Mouse (Mus musculus): ENCODE measurements around the gene Nanp. TPM values are rescaled to one million over a fixed set of nuclear protein-coding genes. Genes with fewer than 3 reads are reported as not detected.

Nanp gene
- 12.7 and 14.0 TPM in 2 replicates for polyA plus RNA-seq (2012; rRNA removed)

- DNase-seq (ENCODE audit: low read depth): peak; percentile 97
- TF ChIP-seq POLR2A (IDR thresholded peaks at IDR 0.05; ENCODE audit: borderline replicate concordance, extremely low read depth, insufficient read depth, insufficient read length, poor library complexity, severe bottlenecking): peak; percentile 42; the same call in 1 of the 2 replicates
- no peak for TF ChIP-seq CTCF (IDR thresholded peaks at IDR 0.05; ENCODE audit: borderline replicate concordance, extremely low read depth, insufficient read depth, insufficient read length)
Measured at GRCm38 (mm10) chr2:151039232-151039695, at the start of gene Nanp, which contains the start of gene Ninl. Gene Nanp (minus strand): TSS chr2:151039398. Gene Ninl (minus strand): TSS chr2:151039382.

- TF ChIP-seq POLR2A (IDR thresholded peaks at IDR 0.05; ENCODE audit: borderline replicate concordance, extremely low read depth, insufficient read depth, insufficient read length, poor library complexity, severe bottlenecking) (no peak), CTCF (IDR thresholded peaks at IDR 0.05; ENCODE audit: borderline replicate concordance, extremely low read depth, insufficient read depth, insufficient read length) (no peak)
- DNase-seq (ENCODE audit: low read depth): no peak
Measured at GRCm38 (mm10) chr2:151056637-151057036, 17.4 kb upstream of the Nanp start.

GRCm38 (mm10) chr2:151040411-151040810, 1.2 kb upstream of the Nanp start:
- no peak for DNase-seq (ENCODE audit: low read depth)
- TF ChIP-seq POLR2A (IDR thresholded peaks at IDR 0.05; ENCODE audit: borderline replicate concordance, extremely low read depth, insufficient read depth, insufficient read length, poor library complexity, severe bottlenecking) (no peak), CTCF (IDR thresholded peaks at IDR 0.05; ENCODE audit: borderline replicate concordance, extremely low read depth, insufficient read depth, insufficient read length) (no peak)

DNA sequence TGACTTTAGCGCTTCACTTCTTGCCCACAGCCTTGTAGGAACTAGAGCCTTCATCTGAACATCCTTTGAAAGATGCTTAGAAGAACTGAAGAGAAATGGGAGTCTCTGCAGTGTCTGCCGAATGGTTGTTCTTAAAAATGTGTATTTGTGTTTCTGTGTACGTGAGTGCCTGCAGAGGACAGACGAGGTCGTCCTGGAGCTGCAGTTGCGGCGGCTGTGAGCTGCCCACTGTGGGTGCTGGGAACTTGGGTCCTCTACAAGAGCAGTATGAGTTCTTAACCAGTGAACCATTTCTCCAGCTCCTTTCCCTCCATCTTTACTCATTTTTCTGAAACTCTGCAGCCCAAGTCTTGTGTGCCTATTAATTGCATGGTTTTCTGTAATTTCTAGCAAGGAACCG, 528 bp upstream of the Nanp start:
- DNase-seq (ENCODE audit: low read depth): no peak
- TF ChIP-seq POLR2A (IDR thresholded peaks at IDR 0.05; ENCODE audit: borderline replicate concordance, extremely low read depth, insufficient read depth, insufficient read length, poor library complexity, severe bottlenecking): no peak
- no peak for TF ChIP-seq CTCF (IDR thresholded peaks at IDR 0.05; ENCODE audit: borderline replicate concordance, extremely low read depth, insufficient read depth, insufficient read length)

DNA sequence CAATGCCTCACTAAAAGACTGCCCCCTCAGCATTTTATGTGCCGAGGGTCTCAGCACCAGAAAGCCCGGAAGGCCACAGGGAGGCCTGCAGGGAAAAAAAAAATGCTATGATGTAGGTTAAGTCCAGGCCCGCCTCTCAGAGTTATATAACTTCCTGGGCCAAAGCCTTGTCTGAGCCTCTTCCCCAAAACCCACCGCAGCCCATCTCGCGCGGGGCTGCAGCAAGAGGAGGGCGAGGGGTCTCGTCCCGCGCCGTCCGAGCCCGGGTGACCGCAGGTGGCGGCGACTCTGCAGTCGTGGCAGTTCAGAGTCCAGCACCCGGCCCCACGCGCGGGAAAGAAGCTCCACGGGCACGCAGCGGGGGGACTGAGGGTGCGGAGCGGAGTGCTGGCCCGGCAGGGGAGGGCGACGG, 381 bp downstream of the Nanp start:
- no peak for DNase-seq (ENCODE audit: low read depth)
- no peak for TF ChIP-seq CTCF (IDR thresholded peaks at IDR 0.05; ENCODE audit: borderline replicate concordance, extremely low read depth, insufficient read depth, insufficient read length)
- no peak; the same call in 1 of the 2 replicates for TF ChIP-seq POLR2A (IDR thresholded peaks at IDR 0.05; ENCODE audit: borderline replicate concordance, extremely low read depth, insufficient read depth, insufficient read length, poor library complexity, severe bottlenecking)

DNA sequence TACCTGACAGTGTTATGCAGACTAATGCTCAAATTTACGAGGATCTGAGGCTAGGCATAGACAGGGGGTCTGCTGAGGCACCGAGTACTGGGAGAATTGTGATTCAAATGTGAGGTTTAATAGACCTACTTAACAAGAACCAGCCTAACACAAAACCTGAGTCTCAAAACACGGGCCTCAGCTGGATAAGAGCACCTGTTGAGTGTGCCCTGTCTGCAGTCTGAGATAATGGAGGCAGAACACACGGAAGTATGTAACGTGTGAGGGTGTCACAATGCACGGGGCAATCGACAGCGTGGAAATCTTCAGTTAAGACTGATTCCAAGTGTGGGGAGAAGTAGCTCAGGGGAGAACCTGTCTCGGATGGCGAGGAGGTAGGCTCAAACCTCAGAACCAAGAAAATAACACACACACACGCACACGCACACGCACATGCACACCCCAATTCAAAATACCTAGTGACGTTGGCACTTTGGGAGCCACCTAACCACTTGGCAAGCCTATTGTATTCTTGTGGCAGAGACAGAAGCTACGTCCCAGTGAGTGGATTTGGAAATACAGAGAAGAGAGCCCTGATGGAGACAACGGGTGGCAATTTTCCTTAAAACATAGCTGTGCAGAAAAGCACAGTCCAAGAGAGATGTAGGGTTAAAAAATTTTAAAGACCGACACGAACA, 1.2 kb downstream of the Nanp start:
- peak; percentile 7 for DNase-seq (ENCODE audit: low read depth)
- TF ChIP-seq CTCF (IDR thresholded peaks at IDR 0.05; ENCODE audit: borderline replicate concordance, extremely low read depth, insufficient read depth, insufficient read length) (no peak), POLR2A (IDR thresholded peaks at IDR 0.05; ENCODE audit: borderline replicate concordance, extremely low read depth, insufficient read depth, insufficient read length, poor library complexity, severe bottlenecking) (no peak)

DNA sequence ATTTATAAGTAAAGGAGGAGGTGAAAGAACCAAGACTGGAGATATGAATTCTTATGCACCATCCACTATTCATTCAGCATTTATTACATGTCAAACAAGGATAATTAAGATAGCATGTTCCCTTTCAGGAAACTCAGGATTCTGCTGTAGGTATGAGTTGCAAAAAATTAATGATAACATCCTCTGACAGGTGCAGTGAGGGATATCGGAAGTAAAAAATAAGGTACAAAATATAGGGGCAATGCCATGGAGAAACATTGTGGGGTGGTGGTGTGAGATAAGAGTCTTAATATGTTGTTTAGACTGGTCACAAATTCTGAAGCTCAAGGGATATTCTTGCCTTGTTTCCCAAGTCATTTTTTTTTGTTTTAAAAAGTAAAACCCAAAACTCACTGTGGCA, 1.9 kb downstream of the Nanp start:
- no peak for DNase-seq (ENCODE audit: low read depth)
- TF ChIP-seq CTCF (IDR thresholded peaks at IDR 0.05; ENCODE audit: borderline replicate concordance, extremely low read depth, insufficient read depth, insufficient read length): no peak
- no peak for TF ChIP-seq POLR2A (IDR thresholded peaks at IDR 0.05; ENCODE audit: borderline replicate concordance, extremely low read depth, insufficient read depth, insufficient read length, poor library complexity, severe bottlenecking)

DNA sequence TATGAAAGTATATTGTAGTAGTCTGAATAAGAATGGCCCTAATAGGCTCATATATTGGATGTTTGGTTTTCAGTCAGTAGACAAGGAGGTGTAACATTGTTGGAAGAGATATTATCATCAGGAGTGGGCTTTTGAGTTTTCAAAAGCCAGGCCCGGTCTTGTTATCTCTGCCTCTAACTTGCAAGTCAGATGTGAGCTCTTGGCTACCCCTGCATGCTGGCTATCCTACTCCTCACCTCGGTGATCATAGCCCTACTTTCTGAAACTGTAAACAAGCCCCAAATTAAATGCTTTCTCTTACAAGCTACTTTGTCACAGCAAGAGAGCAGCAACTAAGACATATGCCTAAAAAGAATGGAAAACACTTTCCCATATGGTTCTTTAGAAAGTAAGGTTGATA, 2.5 kb downstream of the Nanp start:
- DNase-seq (ENCODE audit: low read depth): no peak
- no peak for TF ChIP-seq CTCF (IDR thresholded peaks at IDR 0.05; ENCODE audit: borderline replicate concordance, extremely low read depth, insufficient read depth, insufficient read length)
- TF ChIP-seq POLR2A (IDR thresholded peaks at IDR 0.05; ENCODE audit: borderline replicate concordance, extremely low read depth, insufficient read depth, insufficient read length, poor library complexity, severe bottlenecking): no peak

- DNase-seq (ENCODE audit: low read depth): no peak
- TF ChIP-seq POLR2A (IDR thresholded peaks at IDR 0.05; ENCODE audit: borderline replicate concordance, extremely low read depth, insufficient read depth, insufficient read length, poor library complexity, severe bottlenecking) (no peak), CTCF (IDR thresholded peaks at IDR 0.05; ENCODE audit: borderline replicate concordance, extremely low read depth, insufficient read depth, insufficient read length) (no peak)
Measured at GRCm38 (mm10) chr2:151034435-151034834, 4.8 kb downstream of the Nanp start.

DNA sequence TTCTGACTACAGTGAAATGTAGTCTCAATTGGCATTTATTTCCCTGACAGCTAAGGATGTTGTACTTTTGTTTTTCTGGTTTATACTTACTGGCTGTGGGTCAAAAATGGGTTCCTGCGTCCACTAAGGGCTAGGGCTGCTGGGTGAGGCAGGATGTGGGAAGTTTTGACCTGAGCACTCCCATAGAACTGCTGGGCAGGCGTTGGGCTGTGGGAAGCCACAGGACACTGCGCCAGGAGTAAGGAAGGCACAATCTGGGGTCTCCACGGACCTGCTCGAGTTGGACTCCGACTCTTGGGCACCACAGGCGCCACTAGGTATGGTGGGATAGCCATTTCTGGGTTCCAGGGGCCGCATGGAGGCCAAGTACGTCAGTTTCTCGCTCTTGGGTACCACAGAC, 18.0 kb downstream of the Nanp start:
- no peak for TF ChIP-seq POLR2A (IDR thresholded peaks at IDR 0.05; ENCODE audit: borderline replicate concordance, extremely low read depth, insufficient read depth, insufficient read length, poor library complexity, severe bottlenecking)
- no peak for TF ChIP-seq CTCF (IDR thresholded peaks at IDR 0.05; ENCODE audit: borderline replicate concordance, extremely low read depth, insufficient read depth, insufficient read length)
- DNase-seq (ENCODE audit: low read depth): no peak

DNA sequence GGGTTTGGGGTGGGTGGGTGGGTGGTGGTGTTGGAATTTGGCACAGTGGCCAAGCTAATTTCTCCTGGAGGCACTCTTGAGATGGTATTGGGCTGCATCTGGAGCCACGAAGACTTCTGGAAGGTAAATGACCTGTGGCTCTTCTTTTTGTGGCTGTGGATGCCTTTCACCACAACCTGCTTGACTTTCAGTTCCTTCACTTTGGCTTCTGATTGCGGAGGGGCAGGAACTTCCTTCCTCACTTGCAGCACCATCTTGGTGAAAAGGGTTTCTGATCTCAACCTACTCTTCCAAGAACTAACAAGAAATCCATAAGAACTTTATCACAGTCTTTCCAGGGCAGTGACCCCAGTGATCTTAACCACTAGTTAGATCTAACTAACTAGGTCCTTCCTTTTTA, 23.9 kb downstream of the Nanp start:
- DNase-seq (ENCODE audit: low read depth): no peak
- no peak for TF ChIP-seq CTCF (IDR thresholded peaks at IDR 0.05; ENCODE audit: borderline replicate concordance, extremely low read depth, insufficient read depth, insufficient read length)
- TF ChIP-seq POLR2A (IDR thresholded peaks at IDR 0.05; ENCODE audit: borderline replicate concordance, extremely low read depth, insufficient read depth, insufficient read length, poor library complexity, severe bottlenecking): no peak

DNA sequence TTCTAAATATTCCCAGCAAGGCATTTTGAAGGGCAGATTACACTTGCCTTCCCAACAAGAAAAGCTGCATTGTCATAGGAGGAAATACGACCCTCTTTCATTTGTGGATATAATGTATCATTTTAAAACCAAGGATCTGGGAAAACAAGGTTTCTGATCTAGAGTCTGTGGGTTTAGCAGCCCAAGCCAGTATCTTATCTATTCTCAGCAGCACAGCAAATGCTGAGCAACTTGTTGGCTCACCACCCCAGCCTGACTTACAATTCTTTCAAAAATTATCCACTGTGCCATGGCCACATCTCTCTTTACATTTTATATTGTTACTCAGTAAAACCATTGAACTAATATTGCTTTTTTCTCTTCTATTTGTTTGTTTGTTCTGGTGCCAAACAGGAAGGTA, 27.9 kb downstream of the Nanp start:
- DNase-seq (ENCODE audit: low read depth): no peak
- TF ChIP-seq CTCF (IDR thresholded peaks at IDR 0.05; ENCODE audit: borderline replicate concordance, extremely low read depth, insufficient read depth, insufficient read length): no peak

Data from brain, embryonic 14.5 days (tissue).